Mouse (Mus musculus) kidney, adult 9 months (tissue): ENCODE measurements around the gene Pex13.
"Not testable (repeated sequence)": the region's sequence is repeated elsewhere in the genome, so short reads cannot be mapped to it uniquely, and the experiment has no call there.

Experiments used
- DNase-seq: peaks from one replicate; pipeline ENCODE4 v3.0.0; 2022

Gene Pex13

DNA sequence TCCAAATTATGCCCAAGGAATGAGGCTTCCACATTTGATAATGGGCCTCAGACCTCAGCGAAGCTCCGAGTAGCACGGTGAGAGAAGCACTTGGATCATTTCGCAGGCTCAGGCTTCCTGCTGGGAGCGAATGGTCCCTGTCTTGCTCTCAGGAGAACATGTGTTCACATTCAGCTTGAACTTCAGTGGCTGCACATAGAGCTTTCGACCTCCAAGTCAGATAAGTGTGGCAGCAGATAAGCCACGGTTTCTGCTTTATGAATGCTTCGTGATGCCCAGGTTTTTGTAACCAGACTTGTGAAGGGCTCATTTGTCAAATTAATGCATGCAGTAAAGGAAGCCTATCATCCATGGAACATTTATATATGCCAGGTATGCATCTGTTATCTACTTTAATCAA lies 31.2 kb downstream of the Pex13 start:
- DNase-seq, result no peak

DNA sequence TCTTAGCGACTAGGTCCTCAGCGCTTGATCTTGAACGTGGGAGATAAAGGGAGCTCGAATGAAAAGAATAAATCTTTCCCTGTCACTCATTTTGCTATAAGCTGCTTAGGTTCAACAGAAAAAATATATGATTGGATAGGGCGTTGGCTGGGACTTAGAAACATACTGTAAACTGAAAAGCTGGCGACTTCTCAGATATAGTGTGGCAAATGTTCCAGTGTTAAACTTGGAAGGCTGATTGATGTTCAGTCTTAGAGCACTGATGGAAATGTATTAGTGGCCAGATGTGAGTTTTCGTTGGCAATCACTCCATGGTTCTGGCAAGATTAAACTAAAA lies 31.9 kb downstream of the Pex13 start:
- DNase-seq, result no peak

DNA sequence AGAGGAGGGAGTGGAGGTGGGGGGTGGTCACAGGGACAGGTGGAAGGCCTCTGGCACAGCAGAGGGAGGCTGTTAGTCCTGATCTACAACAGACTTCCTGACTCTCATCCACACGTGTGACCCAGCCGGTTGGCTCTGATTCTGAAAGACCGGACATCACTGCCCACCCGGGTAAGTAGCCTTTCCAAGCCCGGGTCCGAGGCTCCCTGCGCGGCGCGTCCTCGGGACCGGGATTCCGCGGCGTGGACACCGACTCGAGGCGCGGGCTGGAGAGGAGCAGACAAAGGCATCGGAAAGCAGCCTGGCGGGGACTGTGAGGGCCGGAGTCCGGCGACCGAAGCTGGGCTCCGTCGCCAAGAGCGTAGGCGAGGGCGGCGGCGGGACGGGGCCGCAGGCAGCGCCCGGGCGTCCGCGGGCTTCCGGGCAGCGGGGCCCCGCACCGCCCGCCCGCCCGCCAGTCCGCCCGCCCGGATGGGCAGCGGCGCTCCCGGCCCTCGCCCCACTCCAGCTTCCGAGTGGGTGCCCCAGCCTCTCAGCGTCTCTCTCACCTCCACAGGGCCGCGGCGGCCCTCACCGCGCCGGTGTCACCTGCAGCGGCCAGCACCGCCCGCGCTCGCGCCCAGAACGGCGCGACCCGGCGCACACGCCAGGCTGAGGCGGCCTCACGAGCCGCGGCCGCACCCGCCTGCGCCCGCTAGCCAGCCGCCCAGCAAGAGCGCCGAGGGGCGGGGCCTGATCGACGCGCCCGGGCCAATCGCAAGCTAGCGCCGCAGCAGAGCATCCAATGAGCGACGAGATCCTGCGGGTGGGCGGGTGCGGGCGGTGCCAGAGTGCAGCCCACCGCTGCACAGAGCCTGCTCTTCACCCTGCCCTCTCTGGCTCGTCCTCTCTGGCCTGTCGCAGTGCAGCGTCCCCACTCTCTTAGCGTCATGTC lies 32.5 kb downstream of the Pex13 start, which contains the start of gene 0610010F05Rik:
0610010F05Rik (minus strand) TSS at position 695 of the 934 bp plus-strand sequence.
- DNase-seq, result peak; percentile 77

DNA sequence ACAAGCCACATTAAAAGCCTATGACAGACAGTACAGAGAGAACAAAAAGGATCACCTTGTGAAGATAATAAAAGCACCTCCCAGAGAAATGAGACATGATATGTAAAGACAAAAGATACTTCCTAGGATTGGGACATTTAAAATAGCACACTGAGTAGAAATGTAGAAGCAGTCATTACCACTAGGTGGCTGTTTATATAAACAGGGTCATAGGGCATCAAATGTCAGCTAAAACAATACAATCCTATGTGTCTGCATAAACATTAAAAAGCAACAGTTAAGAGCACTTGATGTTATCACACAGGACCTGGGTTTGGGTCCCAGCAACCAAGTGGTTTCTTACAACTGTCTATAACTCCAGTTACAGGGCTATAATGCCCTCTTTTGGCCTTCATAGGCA lies 35.1 kb downstream of the Pex13 start:
- DNase-seq, result no peak

DNA sequence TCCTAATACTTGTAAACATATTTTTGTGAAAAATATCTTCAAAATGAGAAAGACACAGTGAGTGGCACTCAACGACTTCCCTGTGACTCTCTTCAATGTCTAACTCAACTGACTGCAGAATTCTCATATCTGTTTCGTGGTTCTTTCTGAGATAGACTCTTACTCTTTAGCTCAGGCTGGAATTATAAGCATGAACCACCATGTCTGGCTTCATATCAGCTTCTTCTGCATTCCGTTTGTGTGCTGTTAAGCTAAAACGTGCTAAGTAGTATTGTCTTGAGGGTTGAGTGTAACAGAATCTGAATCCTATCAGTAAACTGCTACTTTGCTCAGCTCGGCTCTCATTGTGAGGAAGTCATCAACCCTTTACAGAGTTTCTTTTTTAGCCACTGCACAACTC lies 46.8 kb downstream of the Pex13 start:
- no peak for DNase-seq

DNA sequence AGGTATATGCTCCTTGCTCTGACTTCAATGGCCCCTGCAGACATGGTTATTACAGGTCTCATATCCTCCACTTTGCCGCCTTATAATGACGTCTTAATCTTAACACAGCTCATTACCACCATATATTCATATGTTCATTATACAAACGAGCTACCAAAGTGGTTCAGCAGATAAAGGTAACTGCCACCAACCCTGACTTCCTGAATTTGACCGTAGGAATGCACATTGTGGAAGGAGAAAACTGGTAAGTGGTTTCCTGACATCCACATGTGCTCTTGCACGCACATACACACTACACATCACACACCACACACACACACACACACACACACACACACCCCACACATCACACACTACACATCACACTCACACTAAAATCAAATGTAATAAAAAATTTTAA lies 51.2 kb downstream of the Pex13 start:
- no peak for DNase-seq

DNA sequence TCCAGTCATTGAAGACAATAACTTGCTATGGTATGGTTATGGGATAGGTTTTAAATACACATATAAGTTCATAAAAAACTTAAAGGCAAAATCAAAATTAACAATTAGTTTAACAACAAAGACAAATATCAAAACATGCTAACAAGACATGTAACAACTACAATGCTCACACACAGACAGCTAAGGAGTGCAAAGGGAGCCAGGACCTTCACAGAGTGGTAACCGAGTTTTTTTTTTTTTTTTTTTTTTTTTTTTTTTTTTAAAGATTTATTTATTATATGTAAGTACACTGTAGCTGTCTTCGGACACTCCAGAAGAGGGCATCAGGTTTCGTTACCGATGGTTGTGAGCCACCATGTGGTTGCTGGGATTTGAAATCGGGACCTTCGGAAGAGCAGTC lies 58.5 kb downstream of the Pex13 start:
- not testable (repeated sequence) for DNase-seq
